Mouse (Mus musculus) CD4-positive helper T cell, adult 2 months (primary cell): Measurements from ENCODE around the gene Nudt5.

Source experiments
- DNase-seq: peaks from one replicate; pipeline ENCODE4 v3.0.0-alpha.2; 2012; ENCODE audit warnings: low read depth, missing footprints, low spot score

Nudt5 gene

GRCm38 (mm10) chr2:5867681-5868080 is 22.9 kb downstream of the Nudt5 start:
- DNase-seq: no peak

GRCm38 (mm10) chr2:5869746-5870145 is 24.9 kb downstream of the Nudt5 start:
- no peak for DNase-seq

- DNase-seq: no peak
Observed at GRCm38 (mm10) chr2:5877446-5877845, 32.6 kb downstream of the Nudt5 start.

GRCm38 (mm10) chr2:5888865-5889264 is 44.0 kb downstream of the Nudt5 start:
- no peak for DNase-seq

GRCm38 (mm10) chr2:5889412-5889811 is 44.6 kb downstream of the Nudt5 start:
- no peak for DNase-seq

GRCm38 (mm10) chr2:5894296-5894695 is 49.5 kb downstream of the Nudt5 start:
- no peak for DNase-seq

- peak; percentile 94 for DNase-seq
Observed at GRCm38 (mm10) chr2:5894843-5895570, 50.2 kb downstream of the Nudt5 start, which contains the start of gene Sec61a2. Sec61a2 (minus strand) TSS chr2:5895432.

GRCm38 (mm10) chr2:5900145-5900544 is 55.3 kb downstream of the Nudt5 start:
- peak; percentile 12 for DNase-seq

GRCm38 (mm10) chr2:5906092-5906491 is 61.3 kb downstream of the Nudt5 start:
- no peak for DNase-seq

GRCm38 (mm10) chr2:5906625-5907024 is 61.8 kb downstream of the Nudt5 start:
- DNase-seq: peak; percentile 66

GRCm38 (mm10) chr2:5911282-5911965 is 66.6 kb downstream of the Nudt5 start:
- no peak for DNase-seq
